Mouse (Mus musculus): ENCODE measurements around the gene Igfbp5. TPM values are rescaled to one million over a fixed set of nuclear protein-coding genes. Genes with fewer than 3 reads are reported as not detected.

The Igfbp5 gene
- total RNA-seq, 4 experiments from 2014 or later: 99.0 to 265 (median 164) TPM

- DNase-seq: no peak
Measured at GRCm38 (mm10) chr1:72809304-72809703, 65.4 kb downstream of the Igfbp5 start.

Other genes starting within 250 kb of the Igfbp5 start
- gene Ankar, start 174.3 kb downstream of the Igfbp5 start, total RNA-seq (2022): not detected
- 1,000 to 10,000 TPM; 1,024 to 1,164 (median 1,094) TPM for gene Rpl37a, start 163.6 kb downstream of the Igfbp5 start, total RNA-seq (2022)
- 1 to 10 TPM; 2.4 to 4.0 (median 2.6) TPM for gene Igfbp2, start 50.4 kb downstream of the Igfbp5 start, total RNA-seq (2022)
- gene Tnp1, start 141.0 kb upstream of the Igfbp5 start, total RNA-seq (2022): not detected

Measured in adrenal gland, adult 8-10 months (tissue).